Mouse (Mus musculus): Measurements from ENCODE around the gene Cul9. TPM values are rescaled to one million over a fixed set of nuclear protein-coding genes. Genes with fewer than 3 reads are reported as not detected.
"Not testable (repeated sequence)": the region's sequence is repeated elsewhere in the genome, so short reads cannot be mapped to it uniquely, and the experiment has no call there.

Cul9 gene
- total and polyA plus RNA-seq, 3 experiments: 0.45 to 0.76 (median 0.70) TPM

GRCm38 (mm10) chr17:46496623-46497434 lies 49.4 kb downstream of the Cul9 start, which contains the start of gene Dnph1:
Gene Dnph1 (plus strand): TSS chr17:46496711.
- peak; percentile 99 for DNase-seq (ENCODE audit: low spot score)
- no peak for TF ChIP-seq TAL1 (conservative IDR thresholded peaks at IDR 0.05; ENCODE audit: low read depth, low read length)
- TF ChIP-seq POLR2AphosphoS5 (IDR thresholded peaks at IDR 0.05; ENCODE audit: insufficient replicate concordance, low read depth, low read length): no peak
- no peak for TF ChIP-seq CTCF (IDR thresholded peaks at IDR 0.05; ENCODE audit: low read depth, low read length)
- no peak for TF ChIP-seq GATA1 (IDR thresholded peaks at IDR 0.05; ENCODE audit: borderline replicate concordance, low read length)
- no peak for TF ChIP-seq GATA2 (IDR thresholded peaks at IDR 0.05; ENCODE audit: borderline replicate concordance, low read depth, low read length)
- Histone ChIP-seq H3K9me3 (replicated peaks) (no peaks in the 10 kb centered on the region), H3K4me1 (ENCODE audit: insufficient read depth, low read depth, low read length) (peaks cover 33% of the 10 kb centered on the region), H3K4me3 (ENCODE audit: low read depth, low read length) (peak within 1 kb of the TSS; percentile 97), H3K36me3 (replicated peaks) (peaks cover 43% of the 10 kb centered on the region), H3K27me3 (ENCODE audit: insufficient read depth, low read length) (peaks cover 17% of the 10 kb centered on the region)
- ATAC-seq (ENCODE audit: extremely low read depth, insufficient number of reproducible peaks, low FRiP score, poor library complexity, severe bottlenecking): peak; percentile 97

GRCm38 (mm10) chr17:46496081-46496480 lies 50.1 kb downstream of the Cul9 start:
- DNase-seq (ENCODE audit: low spot score); H3K9me3 ChIP-seq (replicated peaks); ATAC-seq (ENCODE audit: extremely low read depth, insufficient number of reproducible peaks, low FRiP score, poor library complexity, severe bottlenecking); H3K4me3 ChIP-seq (ENCODE audit: low read depth, low read length): not testable (repeated sequence)
- Histone ChIP-seq H3K4me1 (ENCODE audit: insufficient read depth, low read depth, low read length) (peaks cover 33% of the 10 kb centered on the region), H3K36me3 (replicated peaks) (peaks cover 35% of the 10 kb centered on the region), H3K27me3 (ENCODE audit: insufficient read depth, low read length) (peaks cover 21% of the 10 kb centered on the region)

- Histone ChIP-seq H3K4me3 (ENCODE audit: low read depth, low read length) (no peak overlapping the region), H3K27me3 (ENCODE audit: insufficient read depth, low read length) (peaks cover 21% of the 10 kb centered on the region), H3K9me3 (replicated peaks) (no peaks in the 10 kb centered on the region), H3K36me3 (replicated peaks) (peaks cover 29% of the 10 kb centered on the region), H3K4me1 (ENCODE audit: insufficient read depth, low read depth, low read length) (peaks cover 30% of the 10 kb centered on the region)
- TF ChIP-seq TAL1 (conservative IDR thresholded peaks at IDR 0.05; ENCODE audit: low read depth, low read length) (no peak), GATA1 (IDR thresholded peaks at IDR 0.05; ENCODE audit: borderline replicate concordance, low read length) (no peak), POLR2AphosphoS5 (IDR thresholded peaks at IDR 0.05; ENCODE audit: insufficient replicate concordance, low read depth, low read length) (no peak), CTCF (IDR thresholded peaks at IDR 0.05; ENCODE audit: low read depth, low read length) (no peak), GATA2 (IDR thresholded peaks at IDR 0.05; ENCODE audit: borderline replicate concordance, low read depth, low read length) (no peak)
- ATAC-seq (ENCODE audit: extremely low read depth, insufficient number of reproducible peaks, low FRiP score, poor library complexity, severe bottlenecking) (no peak), DNase-seq (ENCODE audit: low spot score) (no peak)
Observed at GRCm38 (mm10) chr17:46495486-46495885, 50.7 kb downstream of the Cul9 start.

GRCm38 (mm10) chr17:46487431-46487830 lies 58.8 kb downstream of the Cul9 start, which contains the start of gene Ttbk1:
Gene Ttbk1 (minus strand): TSS chr17:46487675.
- H3K4me3 ChIP-seq (ENCODE audit: low read depth, low read length): no peak within 1 kb of the TSS
- peaks cover 40% of the 10 kb centered on the region for H3K27me3 ChIP-seq (ENCODE audit: insufficient read depth, low read length)
- no peak for DNase-seq (ENCODE audit: low spot score)
- no peak for ATAC-seq (ENCODE audit: extremely low read depth, insufficient number of reproducible peaks, low FRiP score, poor library complexity, severe bottlenecking)
- H3K4me1 ChIP-seq (ENCODE audit: insufficient read depth, low read depth, low read length): 0 out of 2 replicates have a peak, but pooled peaks cover 3% of the 10 kb centered on the region
- TF ChIP-seq GATA1 (IDR thresholded peaks at IDR 0.05; ENCODE audit: borderline replicate concordance, low read length): no peak
- no peak for TF ChIP-seq CTCF (IDR thresholded peaks at IDR 0.05; ENCODE audit: low read depth, low read length)
- TF ChIP-seq POLR2AphosphoS5 (IDR thresholded peaks at IDR 0.05; ENCODE audit: insufficient replicate concordance, low read depth, low read length): no peak
- no peak for TF ChIP-seq GATA2 (IDR thresholded peaks at IDR 0.05; ENCODE audit: borderline replicate concordance, low read depth, low read length)
- no peak for TF ChIP-seq TAL1 (conservative IDR thresholded peaks at IDR 0.05; ENCODE audit: low read depth, low read length)
- H3K36me3 ChIP-seq (replicated peaks): no peaks in the 10 kb centered on the region
- H3K9me3 ChIP-seq (replicated peaks): no peaks in the 10 kb centered on the region

- ATAC-seq (ENCODE audit: extremely low read depth, insufficient number of reproducible peaks, low FRiP score, poor library complexity, severe bottlenecking) (no peak), DNase-seq (ENCODE audit: low spot score) (no peak)
- no peaks in the 10 kb centered on the region for H3K9me3 ChIP-seq (replicated peaks)
- H3K4me3 ChIP-seq (ENCODE audit: low read depth, low read length): no peak overlapping the region
- H3K4me1 ChIP-seq (ENCODE audit: insufficient read depth, low read depth, low read length): 0 out of 2 replicates have a peak, but pooled peaks cover 3% of the 10 kb centered on the region
- peaks cover 39% of the 10 kb centered on the region for H3K27me3 ChIP-seq (ENCODE audit: insufficient read depth, low read length)
- no peak for TF ChIP-seq POLR2AphosphoS5 (IDR thresholded peaks at IDR 0.05; ENCODE audit: insufficient replicate concordance, low read depth, low read length)
- no peak for TF ChIP-seq TAL1 (conservative IDR thresholded peaks at IDR 0.05; ENCODE audit: low read depth, low read length)
- TF ChIP-seq CTCF (IDR thresholded peaks at IDR 0.05; ENCODE audit: low read depth, low read length): no peak
- TF ChIP-seq GATA1 (IDR thresholded peaks at IDR 0.05; ENCODE audit: borderline replicate concordance, low read length): no peak
- no peaks in the 10 kb centered on the region for H3K36me3 ChIP-seq (replicated peaks)
Observed at GRCm38 (mm10) chr17:46486995-46487394, 59.2 kb downstream of the Cul9 start.

GRCm38 (mm10) chr17:46484461-46484875 lies 61.7 kb downstream of the Cul9 start:
- Histone ChIP-seq H3K4me3 (ENCODE audit: low read depth, low read length) (no peak overlapping the region), H3K4me1 (ENCODE audit: insufficient read depth, low read depth, low read length) (0 out of 2 replicates have a peak, but pooled peaks cover 3% of the 10 kb centered on the region), H3K9me3 (replicated peaks) (no peaks in the 10 kb centered on the region), H3K36me3 (replicated peaks) (no peaks in the 10 kb centered on the region), H3K27me3 (ENCODE audit: insufficient read depth, low read length) (peaks cover 45% of the 10 kb centered on the region)
- TF ChIP-seq POLR2AphosphoS5 (IDR thresholded peaks at IDR 0.05; ENCODE audit: insufficient replicate concordance, low read depth, low read length) (no peak), GATA2 (IDR thresholded peaks at IDR 0.05; ENCODE audit: borderline replicate concordance, low read depth, low read length) (no peak), TAL1 (conservative IDR thresholded peaks at IDR 0.05; ENCODE audit: low read depth, low read length) (no peak), GATA1 (IDR thresholded peaks at IDR 0.05; ENCODE audit: borderline replicate concordance, low read length) (no peak), CTCF (IDR thresholded peaks at IDR 0.05; ENCODE audit: low read depth, low read length) (no peak)
- DNase-seq (ENCODE audit: low spot score): no peak
- no peak for ATAC-seq (ENCODE audit: extremely low read depth, insufficient number of reproducible peaks, low FRiP score, poor library complexity, severe bottlenecking)
